Comparison of ENCODE assay signal across 8 mouse cellular contexts in genomic region chr7:30346635-30347379, GRCm38 (mm10). TPM values are rescaled to one million over a fixed set of nuclear protein-coding genes. Genes with fewer than 3 reads are reported as not detected.
A peak's percentile ranks its signal among the peaks of the same experiment; 100 is the strongest.
DNase-seq lines count a peak whose midpoint lies in the region; ATAC-seq lines count a peak whose summit lies in the region.
"Had no signal": no experiment of that assay in that cellular context is flagged by ENCODE, and none has a peak within 500 bp of the region (broad histone marks: within the 10 kb centered on the region; RNA-seq: fewer than 3 reads in every experiment).

No protein-coding gene starts in this region.

- H3K9ac ChIP-seq in midbrain, embryonic 14.5 days (replicated peaks; ENCODE audit: low read length), result no peak overlapping the region
- H3K9ac ChIP-seq in midbrain, embryonic 13.5 days (replicated peaks), result no peak overlapping the region
- H3K9ac ChIP-seq in embryonic facial prominence, embryonic 11.5 days (replicated peaks; ENCODE audit: low read length), result no peak overlapping the region
- H3K9ac ChIP-seq: embryonic facial prominence, embryonic 15.5 days had no signal

- peaks cover 24% of the 10 kb centered on the region; the same call in 1 of the 2 replicates for H3K27me3 ChIP-seq in midbrain, embryonic 14.5 days (ENCODE audit: control insufficient read depth, insufficient read depth, low read length)
- peaks cover 64% of the 10 kb centered on the region for H3K27me3 ChIP-seq in midbrain, embryonic 13.5 days
- peaks cover 11% of the 10 kb centered on the region for H3K27me3 ChIP-seq in embryonic facial prominence, embryonic 11.5 days (ENCODE audit: control insufficient read depth, insufficient read depth, low read length)
- H3K27me3 ChIP-seq in splenic B cell, adult 2 months (ENCODE audit: control insufficient read depth, insufficient read depth, low read length, poor library complexity, severe bottlenecking), result no peaks in the 10 kb centered on the region; the same call in 1 of the 2 replicates

- no peak overlapping the region for H3K4me2 ChIP-seq in midbrain, embryonic 14.5 days (ENCODE audit: low read length)
- H3K4me2 ChIP-seq in midbrain, embryonic 13.5 days (replicated peaks), result no peak overlapping the region
- H3K4me2 ChIP-seq in embryonic facial prominence, embryonic 11.5 days (ENCODE audit: low read depth, low read length), result no peak overlapping the region
- H3K4me2 ChIP-seq: embryonic facial prominence, embryonic 15.5 days had no signal

- 0 out of 2 replicates have a peak, but pooled peaks cover 3% of the 10 kb centered on the region for H3K4me1 ChIP-seq in midbrain, embryonic 14.5 days (ENCODE audit: control insufficient read depth, insufficient read depth, low read length)
- peaks cover 6% of the 10 kb centered on the region for H3K4me1 ChIP-seq in midbrain, embryonic 13.5 days (replicated peaks)
- no peaks in the 10 kb centered on the region for H3K4me1 ChIP-seq in embryonic facial prominence, embryonic 11.5 days (ENCODE audit: control insufficient read depth, insufficient read depth, low read length)

- WGBS in midbrain, embryonic 14.5 days, result 28% methylated on average over 21 of the region's 21 CpGs
- 27% methylated on average over 21 of the region's 21 CpGs for WGBS in midbrain, embryonic 13.5 days
- 26% methylated on average over 21 of the region's 21 CpGs for WGBS in embryonic facial prominence, embryonic 11.5 days

- no peak for ATAC-seq in midbrain, embryonic 14.5 days (ENCODE audit: low FRiP score, low TSS enrichment)
- ATAC-seq in midbrain, embryonic 13.5 days, result no peak
- ATAC-seq in embryonic facial prominence, embryonic 11.5 days (replicated peaks; ENCODE audit: insufficient number of reproducible peaks, low FRiP score, low TSS enrichment, low read depth), result no peak

- H3K27ac ChIP-seq in midbrain, embryonic 14.5 days (replicated peaks; ENCODE audit: low read depth, low read length), result no peak overlapping the region
- H3K27ac ChIP-seq in midbrain, embryonic 13.5 days, result no peak overlapping the region
- H3K27ac ChIP-seq in embryonic facial prominence, embryonic 11.5 days (replicated peaks; ENCODE audit: low read depth, low read length), result no peak overlapping the region
- H3K27ac ChIP-seq: embryonic facial prominence, embryonic 15.5 days had no signal

- H3K9me3 ChIP-seq in midbrain, embryonic 14.5 days (ENCODE audit: control insufficient read depth, low read length), result no peaks in the 10 kb centered on the region
- no peaks in the 10 kb centered on the region for H3K9me3 ChIP-seq in midbrain, embryonic 13.5 days
- no peaks in the 10 kb centered on the region for H3K9me3 ChIP-seq in embryonic facial prominence, embryonic 11.5 days (replicated peaks; ENCODE audit: control insufficient read depth, low read length)
- H3K9me3 ChIP-seq: embryonic facial prominence, embryonic 15.5 days had no signal

- no peaks in the 10 kb centered on the region for H3K36me3 ChIP-seq in midbrain, embryonic 14.5 days (ENCODE audit: control insufficient read depth, insufficient read depth, low read length)
- H3K36me3 ChIP-seq in midbrain, embryonic 13.5 days, result no peaks in the 10 kb centered on the region
- no peaks in the 10 kb centered on the region for H3K36me3 ChIP-seq in embryonic facial prominence, embryonic 11.5 days (replicated peaks; ENCODE audit: control insufficient read depth, insufficient read depth, low read depth, low read length)
- no peaks in the 10 kb centered on the region for H3K36me3 ChIP-seq in splenic B cell, adult 2 months (ENCODE audit: control insufficient read depth, insufficient read depth, low read length, poor library complexity, severe bottlenecking)
- H3K36me3 ChIP-seq: embryonic facial prominence, embryonic 15.5 days had no signal

- peak; percentile 73 for DNase-seq in midbrain, embryonic 14.5 days
- DNase-seq in adrenal gland, adult (ENCODE audit: inconsistent age in 2 of 2, low spot score in 1 of 2), result peak; percentile 50 to 87
- peak; percentile 90 for DNase-seq in embryonic facial prominence, embryonic 11.5 days (ENCODE audit: low spot score)
- peak; percentile 45 to 59 for DNase-seq in lung, adult 18-20 months
- peak; percentile 74 for DNase-seq in splenic B cell, adult 2 months (ENCODE audit: low read depth, low spot score)
- DNase-seq in layer of hippocampus, adult 11-12 months (ENCODE audit: low spot score), result no peak

- H3K4me3 ChIP-seq in midbrain, embryonic 14.5 days (replicated peaks; ENCODE audit: low read depth, low read length), result no peak overlapping the region
- no peak overlapping the region for H3K4me3 ChIP-seq in midbrain, embryonic 13.5 days (replicated peaks)
- H3K4me3 ChIP-seq in embryonic facial prominence, embryonic 11.5 days (ENCODE audit: low read depth, low read length), result no peak overlapping the region
- H3K4me3 ChIP-seq: embryonic facial prominence, embryonic 15.5 days had no signal

RNA-seq across cellular contexts. Expression of gene Lrfn3, which starts 15.8 kb away (rescaled TPM):
- 13.9 and 16.3 TPM in 2 replicates for polyA plus RNA-seq in midbrain, embryonic 14.5 days (2014; fragmentation: Nextera tagmentation; extraction: Ambion mirVana)
- polyA plus RNA-seq in midbrain, embryonic 13.5 days (2015; fragmentation: Nextera tagmentation; extraction: Ambion mirVana), result 11.4 and 13.0 TPM in 2 replicates
- polyA plus RNA-seq in embryonic facial prominence, embryonic 11.5 days (2014; fragmentation: Nextera tagmentation; extraction: Ambion mirVana), result 4.5 and 5.1 TPM in 2 replicates

RNA-seq across cellular contexts. Expression of gene Sdhaf1, which starts 23.1 kb away (rescaled TPM):
- polyA plus RNA-seq in midbrain, embryonic 14.5 days (2014; fragmentation: Nextera tagmentation; extraction: Ambion mirVana), result 19.8 and 20.4 TPM in 2 replicates
- polyA plus RNA-seq in midbrain, embryonic 13.5 days (2015; fragmentation: Nextera tagmentation; extraction: Ambion mirVana), result 21.2 and 23.6 TPM in 2 replicates
- polyA plus RNA-seq in embryonic facial prominence, embryonic 11.5 days (2014; fragmentation: Nextera tagmentation; extraction: Ambion mirVana), result 24.4 and 25.0 TPM in 2 replicates

RNA-seq across cellular contexts. Expression of gene E130208F15Rik, which starts 25.3 kb away (rescaled TPM):
- polyA plus RNA-seq in midbrain, embryonic 14.5 days (2014; fragmentation: Nextera tagmentation; extraction: Ambion mirVana), result not detected in 2 replicates
- polyA plus RNA-seq in midbrain, embryonic 13.5 days (2015; fragmentation: Nextera tagmentation; extraction: Ambion mirVana), result not detected in 2 replicates
- 1.4 TPM in 1 of 2 replicates, not detected in the other for polyA plus RNA-seq in embryonic facial prominence, embryonic 11.5 days (2014; fragmentation: Nextera tagmentation; extraction: Ambion mirVana)

RNA-seq across cellular contexts. Expression of gene Syne4, which starts 32.2 kb away (rescaled TPM):
- 9.3 and 10.2 TPM in 2 replicates for polyA plus RNA-seq in midbrain, embryonic 14.5 days (2014; fragmentation: Nextera tagmentation; extraction: Ambion mirVana)
- polyA plus RNA-seq in midbrain, embryonic 13.5 days (2015; fragmentation: Nextera tagmentation; extraction: Ambion mirVana), result 10.8 and 11.7 TPM in 2 replicates
- 34.5 and 44.5 TPM in 2 replicates for polyA plus RNA-seq in embryonic facial prominence, embryonic 11.5 days (2014; fragmentation: Nextera tagmentation; extraction: Ambion mirVana)

RNA-seq across cellular contexts. Expression of gene Alkbh6, which starts 38.3 kb away (rescaled TPM):
- 107 and 145 TPM in 2 replicates for polyA plus RNA-seq in midbrain, embryonic 14.5 days (2014; fragmentation: Nextera tagmentation; extraction: Ambion mirVana)
- polyA plus RNA-seq in midbrain, embryonic 13.5 days (2015; fragmentation: Nextera tagmentation; extraction: Ambion mirVana), result 128 and 132 TPM in 2 replicates
- polyA plus RNA-seq in embryonic facial prominence, embryonic 11.5 days (2014; fragmentation: Nextera tagmentation; extraction: Ambion mirVana), result 80.7 and 92.0 TPM in 2 replicates
